Mouse (Mus musculus): ENCODE data around the gene Mgat3. TPM values are rescaled to one million over a fixed set of nuclear protein-coding genes. Genes with fewer than 3 reads are reported as not detected.

Mgat3 gene
- polyA plus RNA-seq, 1 experiment from 2014 or later: 15.2 TPM

DNA sequence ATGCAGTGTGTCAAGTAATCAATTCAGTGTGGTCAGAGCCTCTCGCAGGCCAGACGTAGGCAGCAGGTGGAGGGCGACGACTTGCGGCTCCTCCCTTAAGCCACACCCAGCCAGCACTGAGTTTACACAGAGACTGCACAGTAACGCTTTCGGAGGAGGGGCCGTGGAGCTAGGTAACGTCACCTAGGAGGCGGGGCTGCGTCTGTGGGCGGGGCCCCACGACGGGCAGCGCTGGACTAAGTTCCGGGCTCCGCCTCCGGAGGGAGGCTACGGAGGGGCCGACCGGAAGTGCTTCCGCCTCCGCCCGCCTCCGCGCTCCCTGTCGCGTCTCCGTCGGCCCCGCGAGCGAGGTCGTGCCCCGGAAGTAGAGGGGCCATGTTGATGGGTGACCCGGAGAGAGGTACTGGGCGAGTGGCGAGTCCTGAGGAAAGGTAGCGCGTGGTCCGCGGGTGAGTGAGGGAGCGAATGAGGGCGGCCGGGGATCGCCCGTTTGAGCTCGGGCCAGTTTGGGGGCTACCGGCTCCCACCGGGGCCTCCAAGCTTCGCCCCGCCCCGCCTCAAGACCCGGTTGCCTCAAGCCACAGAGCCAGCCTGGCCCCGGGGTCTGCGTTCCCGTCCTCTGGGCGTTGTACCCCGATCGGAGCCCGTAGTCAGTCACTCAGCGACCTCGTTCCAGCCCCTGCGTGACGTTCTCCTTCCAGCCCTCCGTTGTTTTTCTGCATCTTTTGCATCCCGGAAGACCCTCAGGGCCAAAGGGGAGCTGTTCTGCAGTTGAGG is 60.4 kb downstream of the Mgat3 start, which contains the start of gene Mief1:
Gene Mief1, plus strand, starts transcription at position 286 of the 777 bp plus-strand sequence.
- H3K9me3 ChIP-seq (replicated peaks; ENCODE audit: control insufficient read depth, low read length, poor library complexity, severe bottlenecking): no peaks in the 10 kb centered on the region
- H3K27ac ChIP-seq (ENCODE audit: low read length): peak within 1 kb of the TSS; percentile 83
- peak; percentile 96 for ATAC-seq
- H3K4me1 ChIP-seq (ENCODE audit: control insufficient read depth, insufficient read depth, low read length): peaks cover 11% of the 10 kb centered on the region
- peak within 1 kb of the TSS; percentile 79 for H3K4me2 ChIP-seq (ENCODE audit: low read length)
- H3K36me3 ChIP-seq (ENCODE audit: control insufficient read depth, insufficient read depth, low read length): no peaks in the 10 kb centered on the region; the same call in 1 of the 2 replicates
- H3K9ac ChIP-seq (ENCODE audit: low read depth, low read length): peak within 1 kb of the TSS; percentile 83
- peak within 1 kb of the TSS; percentile 74 for H3K4me3 ChIP-seq (ENCODE audit: low read depth, low read length)
- WGBS: under 1% methylated on average over 63 of the region's 67 CpGs
- no peaks in the 10 kb centered on the region for H3K27me3 ChIP-seq (ENCODE audit: control insufficient read depth, insufficient read depth, low read depth, low read length)

DNA sequence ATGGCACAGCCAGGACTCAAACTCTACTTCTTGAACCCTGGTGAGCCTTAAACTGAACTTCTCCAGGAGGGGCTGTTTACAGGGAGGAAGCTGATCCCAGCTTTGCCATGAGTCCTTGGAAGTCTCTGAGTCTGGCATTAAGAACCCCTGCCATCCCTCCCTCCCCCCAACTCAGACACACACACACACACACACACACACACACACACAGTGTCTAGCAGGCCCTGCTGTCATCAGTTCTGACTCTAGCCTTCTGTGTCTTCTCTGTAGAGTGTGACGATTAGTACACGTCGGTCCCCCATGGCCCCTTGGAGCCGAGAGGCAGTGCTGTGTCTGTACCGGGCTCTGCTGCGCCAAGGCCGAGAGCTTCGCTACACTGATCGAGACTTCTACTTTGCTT is 62.0 kb downstream of the Mgat3 start, which contains the start of gene AC140267.1:
Gene AC140267.1, plus strand, starts transcription at position 301 of the 400 bp plus-strand sequence.
- no peaks in the 10 kb centered on the region for H3K27me3 ChIP-seq (ENCODE audit: control insufficient read depth, insufficient read depth, low read depth, low read length)
- WGBS: 94% methylated on average over 9 of the region's 9 CpGs
- H3K4me1 ChIP-seq (ENCODE audit: control insufficient read depth, insufficient read depth, low read length): peaks cover 11% of the 10 kb centered on the region
- H3K4me3 ChIP-seq (ENCODE audit: low read depth, low read length): peak within 1 kb of the TSS; percentile 74
- no peak within 1 kb of the TSS for H3K27ac ChIP-seq (ENCODE audit: low read length)
- no peaks in the 10 kb centered on the region for H3K9me3 ChIP-seq (replicated peaks; ENCODE audit: control insufficient read depth, low read length, poor library complexity, severe bottlenecking)
- no peak for ATAC-seq
- peak within 1 kb of the TSS; percentile 83 for H3K9ac ChIP-seq (ENCODE audit: low read depth, low read length)
- H3K36me3 ChIP-seq (ENCODE audit: control insufficient read depth, insufficient read depth, low read length): no peaks in the 10 kb centered on the region; the same call in 1 of the 2 replicates
- peak within 1 kb of the TSS; percentile 79 for H3K4me2 ChIP-seq (ENCODE audit: low read length)

DNA sequence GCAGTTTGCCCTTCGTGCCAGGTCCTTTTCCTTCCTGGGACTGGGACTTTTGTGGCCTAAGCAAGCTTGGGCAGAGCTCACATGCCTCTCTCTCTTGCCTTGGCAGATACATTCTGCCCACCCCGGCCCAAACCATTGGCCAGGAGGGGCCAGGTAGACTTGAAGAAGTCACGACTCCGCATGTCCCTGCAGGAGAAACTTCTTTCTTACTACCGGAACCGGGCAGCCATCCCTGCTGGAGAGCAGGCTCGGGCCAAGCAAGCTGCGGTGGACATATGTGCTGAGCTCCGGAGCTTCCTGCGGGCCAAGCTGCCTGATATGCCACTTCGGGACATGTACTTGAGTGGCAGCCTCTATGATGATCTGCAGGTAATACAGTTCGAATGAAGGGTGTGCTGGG is 74.6 kb downstream of the Mgat3 start:
- H3K9ac ChIP-seq (ENCODE audit: low read depth, low read length): no peak overlapping the region
- no peak overlapping the region for H3K4me3 ChIP-seq (ENCODE audit: low read depth, low read length)
- WGBS: 94% methylated on average over 12 of the region's 12 CpGs

DNA sequence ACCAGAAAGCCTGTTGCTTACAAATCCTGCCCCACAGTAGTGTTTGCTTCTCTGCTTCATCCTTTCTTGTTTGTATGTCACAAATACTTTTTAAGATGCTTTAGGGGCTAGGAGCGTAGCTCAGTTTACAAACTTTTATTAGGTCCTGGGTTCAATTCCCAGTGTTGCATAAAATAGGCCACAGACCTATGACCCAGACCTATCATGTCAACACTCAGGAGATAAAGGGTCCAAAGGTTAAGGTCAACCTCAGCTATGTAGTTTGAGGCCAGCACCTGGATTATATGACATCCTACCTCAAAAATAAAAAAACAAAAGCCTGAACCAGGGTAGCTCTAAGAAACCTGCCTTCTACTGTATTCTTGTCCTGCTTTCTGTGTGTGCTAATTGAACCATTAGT is 75.1 kb downstream of the Mgat3 start:
- H3K36me3 ChIP-seq (ENCODE audit: control insufficient read depth, insufficient read depth, low read length): peaks cover 26% of the 10 kb centered on the region
- H3K27me3 ChIP-seq (ENCODE audit: control insufficient read depth, insufficient read depth, low read depth, low read length): no peaks in the 10 kb centered on the region
- no peaks in the 10 kb centered on the region for H3K4me1 ChIP-seq (ENCODE audit: control insufficient read depth, insufficient read depth, low read length)
- H3K9me3 ChIP-seq (replicated peaks; ENCODE audit: control insufficient read depth, low read length, poor library complexity, severe bottlenecking): no peaks in the 10 kb centered on the region
- H3K27ac ChIP-seq (ENCODE audit: low read length): no peak overlapping the region
- H3K4me3 ChIP-seq (ENCODE audit: low read depth, low read length): no peak overlapping the region
- H3K9ac ChIP-seq (ENCODE audit: low read depth, low read length): no peak overlapping the region
- ATAC-seq: no peak
- WGBS: 98% methylated on average over 1 of the region's 1 CpGs
- no peak overlapping the region for H3K4me2 ChIP-seq (ENCODE audit: low read length)

More for the DNA sequence above, 74.6 kb downstream of the Mgat3 start:
- ATAC-seq: no peak
- H3K27me3 ChIP-seq (ENCODE audit: control insufficient read depth, insufficient read depth, low read depth, low read length): no peaks in the 10 kb centered on the region
- no peaks in the 10 kb centered on the region for H3K9me3 ChIP-seq (replicated peaks; ENCODE audit: control insufficient read depth, low read length, poor library complexity, severe bottlenecking)
- H3K27ac ChIP-seq (ENCODE audit: low read length): no peak overlapping the region
- no peak overlapping the region for H3K4me2 ChIP-seq (ENCODE audit: low read length)
- H3K36me3 ChIP-seq (ENCODE audit: control insufficient read depth, insufficient read depth, low read length): peaks cover 26% of the 10 kb centered on the region
- no peaks in the 10 kb centered on the region for H3K4me1 ChIP-seq (ENCODE audit: control insufficient read depth, insufficient read depth, low read length)

DNA sequence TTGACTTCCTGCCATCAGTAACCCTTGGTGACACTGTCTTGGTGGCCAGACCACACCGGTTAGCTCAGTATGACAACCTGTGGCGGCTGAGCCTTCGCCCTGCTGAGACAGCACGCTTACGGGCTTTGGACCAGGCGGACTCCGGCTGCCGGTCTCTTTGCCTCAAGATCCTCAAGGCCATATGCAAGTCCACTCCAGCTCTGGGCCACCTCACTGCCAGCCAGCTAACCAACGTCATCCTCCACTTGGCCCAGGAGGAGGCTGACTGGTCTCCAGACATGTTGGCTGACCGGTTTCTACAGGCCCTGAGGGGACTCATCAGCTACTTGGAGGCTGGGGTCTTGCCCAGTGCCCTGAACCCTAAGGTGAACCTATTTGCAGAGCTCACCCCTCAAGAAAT is 76.2 kb downstream of the Mgat3 start:
- WGBS: 91% methylated on average over 10 of the region's 10 CpGs

DNA sequence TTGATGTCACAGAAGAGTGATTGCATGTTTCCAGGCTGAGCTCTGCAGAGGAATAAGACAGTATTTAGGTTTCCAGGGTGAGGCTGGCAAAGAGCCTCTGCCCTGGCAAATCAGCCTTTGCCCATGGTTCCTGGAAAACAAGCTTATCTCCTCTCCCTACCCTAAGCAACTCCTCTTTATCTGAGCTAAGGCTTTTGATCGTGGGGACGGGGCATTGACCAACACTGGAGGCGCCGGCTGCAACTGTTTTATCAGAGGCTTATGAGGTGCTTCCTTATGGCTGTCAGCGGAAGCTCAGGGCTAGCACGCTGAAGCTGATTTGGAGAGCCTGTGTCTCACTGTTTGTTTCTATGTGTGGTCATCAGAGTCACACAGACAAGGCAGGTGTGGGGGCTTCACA is 77.1 kb downstream of the Mgat3 start:
- no peaks in the 10 kb centered on the region for H3K9me3 ChIP-seq (replicated peaks; ENCODE audit: control insufficient read depth, low read length, poor library complexity, severe bottlenecking)
- H3K27me3 ChIP-seq (ENCODE audit: control insufficient read depth, insufficient read depth, low read depth, low read length): no peaks in the 10 kb centered on the region
- peaks cover 19% of the 10 kb centered on the region for H3K36me3 ChIP-seq (ENCODE audit: control insufficient read depth, insufficient read depth, low read length)
- no peak overlapping the region for H3K4me2 ChIP-seq (ENCODE audit: low read length)
- ATAC-seq: no peak
- peaks cover 7% of the 10 kb centered on the region for H3K4me1 ChIP-seq (ENCODE audit: control insufficient read depth, insufficient read depth, low read length)
- H3K27ac ChIP-seq (ENCODE audit: low read length): no peak overlapping the region
- WGBS: 91% methylated on average over 6 of the region's 6 CpGs
- H3K9ac ChIP-seq (ENCODE audit: low read depth, low read length): no peak overlapping the region
- no peak overlapping the region for H3K4me3 ChIP-seq (ENCODE audit: low read depth, low read length)

More for the DNA sequence above, 76.2 kb downstream of the Mgat3 start:
- no peaks in the 10 kb centered on the region for H3K9me3 ChIP-seq (replicated peaks; ENCODE audit: control insufficient read depth, low read length, poor library complexity, severe bottlenecking)
- H3K4me3 ChIP-seq (ENCODE audit: low read depth, low read length): no peak overlapping the region
- peaks cover 24% of the 10 kb centered on the region for H3K36me3 ChIP-seq (ENCODE audit: control insufficient read depth, insufficient read depth, low read length)
- H3K27ac ChIP-seq (ENCODE audit: low read length): no peak overlapping the region
- H3K9ac ChIP-seq (ENCODE audit: low read depth, low read length): no peak overlapping the region
- H3K4me2 ChIP-seq (ENCODE audit: low read length): no peak overlapping the region
- no peaks in the 10 kb centered on the region for H3K27me3 ChIP-seq (ENCODE audit: control insufficient read depth, insufficient read depth, low read depth, low read length)
- no peak for ATAC-seq
- H3K4me1 ChIP-seq (ENCODE audit: control insufficient read depth, insufficient read depth, low read length): peaks cover 7% of the 10 kb centered on the region

DNA sequence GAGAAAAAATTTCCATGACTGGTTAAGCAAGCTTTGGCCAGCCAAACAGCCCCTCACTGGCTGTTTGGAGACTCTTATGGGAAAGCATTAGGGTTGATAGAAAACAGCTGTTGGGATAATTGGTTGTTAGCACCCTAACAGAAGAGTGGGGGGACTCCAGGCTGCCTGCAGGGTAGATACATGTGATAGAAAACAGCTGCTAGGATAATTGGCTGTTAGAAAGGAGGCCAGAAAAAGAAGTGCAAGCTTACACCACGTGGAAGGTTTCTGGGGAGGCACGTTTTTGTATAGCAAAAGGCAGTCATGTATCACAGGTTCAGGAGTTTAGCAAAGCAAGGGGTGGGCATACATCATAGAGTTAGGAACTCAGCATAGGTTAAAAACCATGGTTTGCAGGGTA is 80.0 kb downstream of the Mgat3 start:
- 47% methylated on average over 2 of the region's 2 CpGs for WGBS
- peak overlapping the region; percentile 97 for H3K27ac ChIP-seq (ENCODE audit: low read length)
- H3K36me3 ChIP-seq (ENCODE audit: control insufficient read depth, insufficient read depth, low read length): peaks cover 31% of the 10 kb centered on the region

DNA sequence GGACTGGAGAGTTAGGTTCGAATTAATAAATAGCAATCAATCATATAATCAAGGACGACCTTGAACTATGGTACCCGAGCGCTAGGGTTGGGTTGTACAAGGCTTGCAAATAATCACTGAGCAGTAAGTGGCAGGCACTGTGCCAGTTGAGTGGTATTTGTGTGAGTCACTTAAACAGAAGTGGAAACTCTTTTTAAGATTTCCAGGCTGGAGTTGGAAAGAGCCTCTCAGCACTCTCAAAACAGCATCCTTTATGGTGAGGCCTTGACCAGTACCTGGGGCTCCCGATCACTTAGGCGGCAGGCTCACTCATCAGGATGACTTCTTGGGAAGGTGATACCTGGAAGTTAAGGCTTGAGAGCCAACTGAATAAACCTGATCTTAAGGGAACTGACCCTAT is 80.7 kb downstream of the Mgat3 start:
- Histone ChIP-seq H3K4me2 (ENCODE audit: low read length) (peak overlapping the region; percentile 79), H3K27ac (ENCODE audit: low read length) (peak overlapping the region; percentile 97), H3K27me3 (ENCODE audit: control insufficient read depth, insufficient read depth, low read depth, low read length) (no peaks in the 10 kb centered on the region), H3K36me3 (ENCODE audit: control insufficient read depth, insufficient read depth, low read length) (peaks cover 30% of the 10 kb centered on the region), H3K9ac (ENCODE audit: low read depth, low read length) (peak overlapping the region; percentile 79), H3K9me3 (replicated peaks; ENCODE audit: control insufficient read depth, low read length, poor library complexity, severe bottlenecking) (no peaks in the 10 kb centered on the region), H3K4me3 (ENCODE audit: low read depth, low read length) (peak overlapping the region; percentile 70), H3K4me1 (ENCODE audit: control insufficient read depth, insufficient read depth, low read length) (peaks cover 29% of the 10 kb centered on the region)
- WGBS: 57% methylated on average over 6 of the region's 6 CpGs
- ATAC-seq: no peak

More for the DNA sequence above, 80.0 kb downstream of the Mgat3 start:
- no peak overlapping the region for H3K9ac ChIP-seq (ENCODE audit: low read depth, low read length)
- no peaks in the 10 kb centered on the region for H3K27me3 ChIP-seq (ENCODE audit: control insufficient read depth, insufficient read depth, low read depth, low read length)
- no peaks in the 10 kb centered on the region for H3K9me3 ChIP-seq (replicated peaks; ENCODE audit: control insufficient read depth, low read length, poor library complexity, severe bottlenecking)
- ATAC-seq: no peak
- H3K4me2 ChIP-seq (ENCODE audit: low read length): no peak overlapping the region
- H3K4me3 ChIP-seq (ENCODE audit: low read depth, low read length): no peak overlapping the region
- H3K4me1 ChIP-seq (ENCODE audit: control insufficient read depth, insufficient read depth, low read length): peaks cover 26% of the 10 kb centered on the region
